Mouse (Mus musculus) left cerebral cortex, adult 8-10 months (tissue): ENCODE measurements at regions not wholly inside any gene's neighbourhood (a gene's known extent, or its start where the extent isn't known, plus 50 kb on each side); places are given as distances from the start of the nearest gene placed in this dataset.
"Not testable (repeated sequence)": the region's sequence is repeated elsewhere in the genome, so short reads cannot be mapped to it uniquely, and the experiment has no call there.

Source experiments
- DNase-seq, 2 experiments: peaks; one replicate each; pipeline ENCODE4 v3.0.0; 2022; ENCODE audit warnings: low spot score in 2 of 2

DNA sequence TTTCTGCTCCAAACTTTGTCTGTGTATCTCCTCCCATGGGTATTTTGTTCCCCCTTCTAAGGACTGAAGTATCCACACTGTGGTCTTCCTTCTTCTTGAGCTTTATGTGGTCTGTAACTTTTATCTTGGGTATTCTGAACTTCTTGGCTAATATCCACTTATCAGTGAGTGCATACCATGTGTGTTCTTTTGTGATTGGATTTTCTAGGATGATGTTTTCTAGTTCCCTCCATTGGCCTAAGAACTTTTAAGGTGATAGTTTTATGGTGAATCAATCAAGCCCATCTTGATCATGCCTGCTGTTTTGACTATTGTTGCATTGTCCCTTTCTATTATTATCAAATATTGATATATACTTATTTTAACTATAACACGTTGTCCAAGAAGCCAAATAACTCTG lies 779.4 kb upstream of the Tpm3-rs7 start:
- DNase-seq, result not testable (repeated sequence)

DNA sequence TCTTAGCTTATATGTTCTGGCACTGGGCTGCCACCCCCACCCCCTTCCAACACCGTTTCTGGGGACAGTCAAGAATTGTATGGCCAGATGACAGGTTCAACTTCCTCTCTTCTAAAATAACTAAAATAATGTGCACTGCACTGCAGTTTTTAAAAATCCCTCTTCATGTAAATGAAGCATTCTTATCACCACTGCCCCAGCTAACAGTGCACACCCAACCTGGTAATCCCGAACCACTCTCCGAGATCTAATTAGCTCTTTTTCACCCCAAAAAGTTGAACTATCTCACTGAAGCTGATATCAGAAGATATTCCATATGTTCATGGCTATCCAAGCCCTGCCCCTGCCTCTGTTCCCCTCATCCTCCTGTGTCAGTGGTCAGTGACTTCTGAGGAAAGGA lies 778.5 kb upstream of the Tpm3-rs7 start:
- DNase-seq, result no peak

DNA sequence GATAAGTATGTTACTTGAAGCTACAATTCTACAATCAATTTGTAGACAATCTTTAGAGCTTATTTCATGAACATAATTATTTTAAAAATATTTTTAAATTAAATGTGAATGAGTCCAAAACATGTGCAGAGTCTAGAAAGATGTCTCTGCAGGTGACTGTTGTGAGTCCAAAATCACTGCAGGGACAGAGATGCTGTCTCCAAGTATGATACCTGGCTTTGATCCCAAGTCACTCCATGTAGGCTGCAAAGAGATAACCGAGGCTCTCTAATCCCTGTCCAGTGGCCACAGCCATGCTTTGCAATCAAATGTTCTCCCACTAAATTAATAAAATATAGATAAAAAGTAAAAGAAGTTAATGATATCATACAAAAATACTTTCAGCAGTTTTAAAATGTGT lies 772.1 kb upstream of the Tpm3-rs7 start:
- no peak for DNase-seq

DNA sequence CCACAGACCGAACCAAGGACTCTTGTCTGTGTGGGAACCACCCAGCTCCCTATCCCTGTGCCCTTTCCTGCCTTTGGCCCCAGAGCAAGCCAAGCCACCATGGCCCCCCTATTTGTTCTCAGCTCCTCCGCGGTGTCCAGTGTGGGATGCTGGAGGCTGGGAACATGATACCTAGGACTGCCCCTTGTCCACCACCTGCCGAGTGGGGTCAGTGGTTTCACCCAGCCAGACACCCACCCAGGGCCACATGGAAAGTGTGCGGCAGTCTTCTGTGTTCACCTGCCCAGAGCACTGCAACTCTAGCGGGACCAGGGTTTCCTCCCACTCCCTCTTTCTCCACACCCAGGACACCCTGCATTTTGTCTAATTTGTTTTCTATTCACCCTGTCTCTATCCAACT lies 765.6 kb upstream of the Tpm3-rs7 start:
- DNase-seq, result no peak

DNA sequence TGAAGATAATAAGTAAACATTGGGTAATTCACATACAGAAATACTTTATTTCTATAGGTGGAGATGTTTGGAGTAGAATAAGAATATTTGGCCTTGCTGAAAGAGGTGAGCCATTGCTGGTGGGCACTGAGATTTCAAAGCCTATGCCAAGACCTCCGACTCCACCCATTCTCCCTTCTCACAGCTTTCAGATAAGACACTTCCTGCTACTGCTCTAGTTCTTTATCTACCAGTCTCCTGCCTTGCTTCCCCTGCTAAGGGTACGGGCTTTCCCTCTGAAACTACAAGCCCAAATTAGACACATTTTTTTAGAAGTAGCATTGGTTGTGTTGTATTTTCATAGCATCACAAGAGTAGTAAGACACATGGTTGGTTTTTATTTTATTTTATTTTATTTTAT lies 752.2 kb upstream of the Tpm3-rs7 start:
- no peak for DNase-seq

DNA sequence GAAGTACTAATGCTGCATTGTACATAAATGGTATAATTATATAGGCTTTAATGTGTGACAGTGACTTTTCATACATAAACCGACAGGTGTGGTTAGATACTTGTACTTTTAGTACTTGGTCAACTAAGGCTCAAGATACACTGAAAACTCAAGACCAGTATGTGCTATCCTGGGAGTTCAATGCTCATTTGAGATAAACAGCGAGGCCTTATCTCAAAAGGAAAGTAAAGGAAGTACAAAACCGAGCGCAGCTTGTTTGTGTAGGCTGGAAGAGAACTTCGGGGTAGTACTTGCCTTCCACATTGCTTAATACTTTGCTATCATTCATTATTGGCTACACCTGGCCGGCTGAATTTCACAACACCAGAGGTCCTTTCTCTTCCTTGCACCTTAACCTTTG lies 719.7 kb upstream of the Tpm3-rs7 start:
- no peak for DNase-seq

DNA sequence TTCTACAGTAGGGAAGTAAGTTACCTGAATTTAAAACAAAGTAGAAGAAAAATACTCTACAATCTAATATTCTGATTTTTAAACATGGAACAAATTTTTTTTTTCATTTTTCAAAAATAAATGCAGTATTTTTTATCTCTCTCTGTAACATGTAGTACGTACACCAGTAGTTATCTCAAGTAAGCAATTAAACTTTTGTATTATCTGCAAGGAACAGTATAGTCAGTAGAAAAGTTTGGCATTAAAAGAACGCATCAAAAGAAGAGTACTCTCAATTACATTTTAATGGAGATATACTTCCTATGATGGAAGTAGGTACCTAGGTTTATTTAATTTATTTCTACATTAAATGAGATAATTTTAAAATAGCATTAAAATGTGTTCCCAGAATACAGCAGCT lies 693.7 kb upstream of the Tpm3-rs7 start:
- DNase-seq, result no peak

DNA sequence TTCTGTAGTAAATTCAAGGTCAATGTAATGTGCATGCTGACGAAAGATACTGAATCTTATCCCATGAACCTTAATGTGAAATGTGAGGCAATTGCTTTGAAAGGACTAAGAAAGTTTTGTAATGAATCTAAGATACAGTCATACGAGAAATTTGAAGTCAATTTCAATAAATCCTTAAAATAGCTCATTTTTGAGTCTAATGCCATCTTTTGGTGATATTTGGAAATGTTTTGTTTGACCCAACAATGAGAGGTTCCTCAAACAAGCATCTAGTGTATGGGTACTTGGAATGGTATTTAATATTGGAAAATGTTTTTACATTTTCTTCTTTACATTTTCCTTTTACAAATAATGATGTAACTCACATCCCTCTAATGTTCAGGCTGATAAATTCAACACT lies 656.8 kb upstream of the Tpm3-rs7 start:
- no peak for DNase-seq

DNA sequence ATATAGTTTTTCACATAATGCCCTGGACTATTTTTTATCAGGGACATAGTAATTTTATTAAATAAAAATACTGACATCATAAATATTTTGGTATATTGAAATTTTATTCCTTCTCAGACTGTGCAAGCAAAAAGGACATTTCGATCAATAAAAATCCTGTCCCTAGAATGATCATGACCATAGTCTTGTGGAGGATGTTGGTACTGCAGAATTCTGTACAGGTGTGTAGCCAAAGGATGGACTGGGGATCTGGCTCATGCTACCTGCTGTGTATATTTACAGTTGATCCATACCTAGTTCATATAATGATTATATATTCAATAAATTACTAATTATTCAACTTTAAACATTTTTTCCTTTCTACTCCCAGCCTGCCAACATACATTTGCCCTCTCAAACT lies 654.6 kb upstream of the Tpm3-rs7 start:
- DNase-seq, result no peak

DNA sequence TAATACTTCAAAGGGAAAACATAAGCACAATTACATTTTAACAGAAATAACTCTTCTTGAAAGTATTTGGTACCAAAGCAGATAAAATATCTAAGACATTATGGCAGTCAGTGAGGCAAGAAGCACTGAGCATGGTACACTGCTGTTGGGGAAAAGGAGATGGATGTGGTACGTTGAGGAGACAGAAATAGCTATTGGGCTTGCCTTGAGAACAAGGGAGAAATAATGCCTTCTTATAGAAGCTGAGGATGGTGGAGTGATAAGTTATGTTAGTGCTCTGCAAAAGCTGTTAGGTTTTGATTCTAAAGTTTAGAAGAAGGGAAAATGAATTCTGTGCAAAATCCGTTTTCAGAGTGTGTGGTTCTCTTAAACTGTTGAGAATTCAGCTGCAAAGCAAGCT lies 633.7 kb upstream of the Tpm3-rs7 start:
- DNase-seq, result no peak

DNA sequence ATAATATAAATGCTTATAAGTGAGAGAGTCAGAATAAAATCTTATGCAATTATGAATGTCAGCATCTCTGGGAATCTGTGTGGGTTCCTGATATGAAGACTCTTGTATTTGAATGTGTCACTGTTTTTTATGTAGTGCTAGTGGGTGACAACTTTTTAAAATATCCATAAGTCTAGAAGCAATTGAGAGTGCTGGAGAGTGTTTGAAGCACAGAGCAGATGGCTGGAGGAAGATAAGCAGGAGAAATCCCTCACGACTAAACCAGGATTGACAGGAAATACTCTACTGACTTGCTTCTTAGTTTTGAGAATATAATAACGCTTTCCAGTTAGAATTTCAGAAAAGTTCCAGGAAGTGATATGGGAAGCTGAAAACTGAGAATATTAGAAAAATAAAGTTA lies 628.4 kb upstream of the Tpm3-rs7 start:
- DNase-seq, result peak in 1 of 2 experiments; percentile 16

DNA sequence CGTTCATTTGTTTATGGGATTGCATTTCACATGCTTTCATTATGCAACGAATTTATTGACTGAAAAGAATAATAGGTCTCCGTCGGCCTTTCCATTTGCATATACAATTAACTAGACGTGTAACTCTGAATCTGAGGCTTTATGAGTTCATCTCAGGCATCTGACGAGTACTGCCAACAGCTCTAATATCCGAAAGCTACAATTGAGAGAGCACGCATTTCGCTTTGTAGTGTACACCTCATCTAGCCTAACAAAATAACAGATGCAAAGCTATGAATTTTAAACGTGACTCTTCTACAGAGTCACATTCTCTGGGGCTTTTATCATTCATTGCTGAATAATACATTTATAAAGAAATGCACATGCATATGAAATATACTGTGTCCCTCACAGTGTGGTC lies 594.9 kb upstream of the Tpm3-rs7 start:
- no peak for DNase-seq
